In the genomic region with DNA sequence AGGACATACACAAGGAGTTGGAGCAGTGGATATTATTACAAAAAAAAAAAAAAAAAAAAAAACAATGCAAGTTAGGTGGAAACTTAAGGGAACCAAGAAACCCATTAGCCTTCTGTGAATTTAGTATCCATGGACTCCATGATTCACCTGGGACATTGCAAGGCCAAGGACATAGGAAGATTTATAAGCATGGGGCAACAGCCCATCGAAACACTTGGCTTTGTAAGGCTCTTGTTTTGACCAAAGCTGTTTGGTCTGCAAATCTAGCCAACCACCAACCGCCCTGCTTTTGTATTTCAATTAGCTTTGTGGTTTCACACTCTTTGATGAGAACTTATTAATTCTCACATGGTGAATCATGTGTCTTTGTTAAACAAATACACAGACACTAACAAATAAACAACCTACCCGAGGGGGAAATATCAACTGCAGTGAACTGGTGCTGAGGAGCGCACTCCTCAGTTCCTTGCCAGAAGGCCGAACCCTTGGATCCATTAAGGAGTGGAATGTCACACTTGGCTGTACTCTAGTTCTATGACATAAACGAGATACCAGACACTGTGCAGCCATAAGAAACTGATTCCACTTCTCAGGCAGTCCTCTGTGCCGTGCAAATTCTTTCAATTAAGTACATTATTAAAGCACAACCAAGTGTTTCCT, we compare ENCODE assay signal across 25 mouse cellular contexts.
A peak's percentile ranks its signal among the peaks of the same experiment; 100 is the strongest.
DNase-seq lines count a peak whose midpoint lies in the region; TF ChIP-seq lines count a peak whose summit lies in the region.
"Had no signal": no experiment of that assay in that cellular context is flagged by ENCODE, and none has a peak within 500 bp of the region (broad histone marks: within the 10 kb centered on the region; RNA-seq: fewer than 3 reads in every experiment).

No protein-coding gene starts in this region.

- peak; percentile 58 to 87 for DNase-seq in adrenal gland, adult (ENCODE audit: inconsistent age in 2 of 2, low spot score in 1 of 2)
- DNase-seq in adrenal gland, postnatal 25 days = no peak
- DNase-seq in gastrocnemius, adult 2 months = peak; percentile 23
- DNase-seq in gastrocnemius, postnatal 10 days = no peak
- peak; percentile 17 for DNase-seq in lung, postnatal 14 days
- DNase-seq in lung, postnatal 36 days = no peak
- peak; percentile 30 for DNase-seq in skeletal muscle tissue, adult 2 months (ENCODE audit: low read depth, low spot score)
- no peak for DNase-seq in cerebellum, adult 11-12 months
- DNase-seq: cerebellum, adult 11 months; heart, adult 18-20 months; heart, postnatal 14 days; kidney, adult 11 months; kidney, postnatal 36 days; layer of hippocampus, adult 9-11 months; lung, postnatal 4 days; midbrain, embryonic 14.5 days; retina, postnatal 1 day; right cerebral cortex, postnatal 25 days had no signal

- H3K27ac ChIP-seq in gastrocnemius, adult 2 months = peak overlapping the region; percentile 1
- H3K27ac ChIP-seq: embryonic facial prominence, embryonic 12.5 days; heart, embryonic 13.5 days; hindbrain, embryonic 12.5 days; kidney, embryonic 15.5 days; limb, embryonic 15.5 days; neural tube, embryonic 12.5 days had no signal

- intact Hi-C loops in gastrocnemius, adult 2 months (cut with DNase I) = no loop called here

- H3K4me3 ChIP-seq in gastrocnemius, adult 2 months = no peak overlapping the region
- H3K4me3 ChIP-seq: embryonic facial prominence, embryonic 12.5 days; erythroblast, embryonic 14.5 days; heart, embryonic 13.5 days; hindbrain, embryonic 12.5 days; kidney, embryonic 15.5 days; limb, embryonic 15.5 days; neural tube, embryonic 12.5 days had no signal

- no peak for TF ChIP-seq CTCF in gastrocnemius, adult 2 months (IDR thresholded peaks at IDR 0.05)

Comparison
In these comparisons a context has a peak if more than half of its experiments do, and no peak if none do; other contexts are left out.
1. DNase-seq: peak in adrenal gland, adult (2 of 2), gastrocnemius, adult 2 months (single experiment), lung, postnatal 14 days (single experiment) and skeletal muscle tissue, adult 2 months (single experiment); none in adrenal gland, postnatal 25 days (single experiment), gastrocnemius, postnatal 10 days (single experiment), lung, postnatal 36 days (single experiment) and cerebellum, adult 11-12 months (single experiment).